Comparison of ENCODE assay signal across 8 mouse cellular contexts in genomic region chr9:53829081-53829865, GRCm38 (mm10). TPM values are rescaled to one million over a fixed set of nuclear protein-coding genes. Genes with fewer than 3 reads are reported as not detected.
DNase-seq lines count a peak whose midpoint lies in the region; ATAC-seq lines count a peak whose summit lies in the region.

No protein-coding gene starts in this region.

- ATAC-seq in embryonic facial prominence, embryonic 15.5 days (ENCODE audit: insufficient number of reproducible peaks, low FRiP score, low TSS enrichment, low read depth) = no peak
- ATAC-seq in hindbrain, embryonic 13.5 days (ENCODE audit: low FRiP score) = peak; percentile 50

- peak overlapping the region; percentile 55 for H3K4me2 ChIP-seq in embryonic facial prominence, embryonic 15.5 days (replicated peaks)
- H3K4me2 ChIP-seq in hindbrain, embryonic 13.5 days = peak overlapping the region; percentile 60

- WGBS in embryonic facial prominence, embryonic 15.5 days = 15% methylated on average over 14 of the region's 14 CpGs
- 20% methylated on average over 14 of the region's 14 CpGs for WGBS in hindbrain, embryonic 13.5 days

- H3K27me3 ChIP-seq in embryonic facial prominence, embryonic 15.5 days = no peaks in the 10 kb centered on the region
- H3K27me3 ChIP-seq in hindbrain, embryonic 13.5 days = no peaks in the 10 kb centered on the region

- no peaks in the 10 kb centered on the region for H3K9me3 ChIP-seq in embryonic facial prominence, embryonic 15.5 days (replicated peaks)
- no peaks in the 10 kb centered on the region for H3K9me3 ChIP-seq in hindbrain, embryonic 13.5 days

- H3K4me1 ChIP-seq in embryonic facial prominence, embryonic 15.5 days = no peaks in the 10 kb centered on the region; the same call in 1 of the 2 replicates
- peaks cover 3% of the 10 kb centered on the region; the same call in 1 of the 2 replicates for H3K4me1 ChIP-seq in hindbrain, embryonic 13.5 days (replicated peaks)

- H3K27ac ChIP-seq in embryonic facial prominence, embryonic 15.5 days (replicated peaks) = no peak overlapping the region; the same call in 1 of the 2 replicates
- peak overlapping the region; percentile 82 for H3K27ac ChIP-seq in hindbrain, embryonic 13.5 days

- peak overlapping the region; percentile 31 for H3K9ac ChIP-seq in embryonic facial prominence, embryonic 15.5 days
- peak overlapping the region; percentile 70 for H3K9ac ChIP-seq in hindbrain, embryonic 13.5 days

- H3K4me3 ChIP-seq in embryonic facial prominence, embryonic 15.5 days (replicated peaks) = peak overlapping the region; percentile 49
- H3K4me3 ChIP-seq in hindbrain, embryonic 13.5 days = peak overlapping the region; percentile 50

- DNase-seq in gastrocnemius, adult 18-20 months (ENCODE audit: low spot score) = peak; percentile 25
- DNase-seq in gastrocnemius, adult 8-10 months (ENCODE audit: low spot score in 2 of 2) = no peak
- DNase-seq in brain, adult 2 months (ENCODE audit: low read depth, low spot score) = peak; percentile 75
- DNase-seq in layer of hippocampus, postnatal 25 days (ENCODE audit: extremely low spot score in 1 of 2, low spot score in 1 of 2) = peak; percentile 32 to 53
- peak; percentile 40 for DNase-seq in lung, postnatal 14 days
- peak; percentile 70 to 71 for DNase-seq in right cerebral cortex, adult 2 months (ENCODE audit: low spot score in 2 of 2)

- no peaks in the 10 kb centered on the region for H3K36me3 ChIP-seq in embryonic facial prominence, embryonic 15.5 days
- H3K36me3 ChIP-seq in hindbrain, embryonic 13.5 days = no peaks in the 10 kb centered on the region

RNA-seq across cellular contexts. Expression of gene Sln, which starts 20.7 kb away (rescaled TPM):
- 1 to 10 TPM in 1 of 2 experiments, under 1 TPM in 1; 0.95 to 1.9 TPM for total RNA-seq in gastrocnemius, adult 18-20 months (2021)
- total RNA-seq in gastrocnemius, adult 8-10 months (2022) = 1 to 10 TPM in 1 of 4 experiments, under 1 TPM in 3; 0.39 to 1.1 (median 0.65) TPM
- polyA plus RNA-seq in embryonic facial prominence, embryonic 15.5 days (2015; fragmentation: Nextera tagmentation; extraction: Ambion mirVana) = 72.5 and 86.0 TPM in 2 replicates
- polyA plus RNA-seq in hindbrain, embryonic 13.5 days (2015; fragmentation: Nextera tagmentation; extraction: Ambion mirVana) = 0.63 and 1.2 TPM in 2 replicates
- total RNA-seq in layer of hippocampus, postnatal 25 days (2021) = under 1 TPM in 1 of 2 experiments, not detected in 1; 0.94 TPM

RNA-seq across cellular contexts. Expression of gene Slc35f2, which starts 57.9 kb away (rescaled TPM):
- not detected for total RNA-seq in gastrocnemius, adult 18-20 months (2021)
- total RNA-seq in gastrocnemius, adult 8-10 months (2022) = not detected
- polyA plus RNA-seq in embryonic facial prominence, embryonic 15.5 days (2015; fragmentation: Nextera tagmentation; extraction: Ambion mirVana) = 6.4 and 6.7 TPM in 2 replicates
- polyA plus RNA-seq in hindbrain, embryonic 13.5 days (2015; fragmentation: Nextera tagmentation; extraction: Ambion mirVana) = 9.3 and 9.6 TPM in 2 replicates
- total RNA-seq in layer of hippocampus, postnatal 25 days (2021) = 1 to 10 TPM; 3.7 to 5.2 TPM

Comparison
In these comparisons a context has a peak if more than half of its experiments do, and no peak if none do; other contexts are left out.
1. DNase-seq: peak in gastrocnemius, adult 18-20 months (single experiment), brain, adult 2 months (single experiment), layer of hippocampus, postnatal 25 days (2 of 2), lung, postnatal 14 days (single experiment) and right cerebral cortex, adult 2 months (2 of 2); none in gastrocnemius, adult 8-10 months (0 of 2).
2. RNA of gene Slc35f2, which starts 57.9 kb away (total RNA-seq): 3.7 to 5.2 TPM in layer of hippocampus, postnatal 25 days; not detected in gastrocnemius, adult 8-10 months and not detected in gastrocnemius, adult 18-20 months; every median in the first group is over 4 times any median in the second.